Mouse (Mus musculus): ENCODE results near the gene Map1lc3b.

Gene Map1lc3b

GRCm38 (mm10) chr8:121590203-121591177, at the start of gene Map1lc3b:
TSS of gene Map1lc3b (plus strand) at chr8:121590361.
- peak; percentile 97 for DNase-seq

GRCm38 (mm10) chr8:121541862-121542261, 48.3 kb upstream of the Map1lc3b start:
- no peak for DNase-seq

- DNase-seq, result no peak
These were observed 47.3 kb upstream of the Map1lc3b start for GRCm38 (mm10) chr8:121542901-121543300.

GRCm38 (mm10) chr8:121544276-121544785, 45.8 kb upstream of the Map1lc3b start, which contains the start of gene 1700018B08Rik:
TSS of gene 1700018B08Rik (minus strand) at chr8:121544320.
- DNase-seq, result no peak

- no peak for DNase-seq
These were observed 45.2 kb upstream of the Map1lc3b start for GRCm38 (mm10) chr8:121544936-121545335.

GRCm38 (mm10) chr8:121547132-121547531, 43.0 kb upstream of the Map1lc3b start:
- DNase-seq, result peak; percentile 71

- no peak for DNase-seq
These were observed 40.1 kb upstream of the Map1lc3b start for GRCm38 (mm10) chr8:121550056-121550455.

- DNase-seq, result no peak
These were observed 38.8 kb upstream of the Map1lc3b start for GRCm38 (mm10) chr8:121551065-121551985.

- DNase-seq, result no peak
These were observed 37.7 kb upstream of the Map1lc3b start for GRCm38 (mm10) chr8:121552506-121552905.

GRCm38 (mm10) chr8:121553831-121554475, 36.2 kb upstream of the Map1lc3b start:
- DNase-seq, result peak; percentile 0

- no peak for DNase-seq
These were observed 32.4 kb upstream of the Map1lc3b start for GRCm38 (mm10) chr8:121557746-121558145.

- no peak for DNase-seq
These were observed 31.6 kb upstream of the Map1lc3b start for GRCm38 (mm10) chr8:121558538-121558937.

- no peak for DNase-seq
These were observed 30.4 kb upstream of the Map1lc3b start for GRCm38 (mm10) chr8:121559801-121560200.

GRCm38 (mm10) chr8:121560432-121561100, 29.6 kb upstream of the Map1lc3b start:
- no peak for DNase-seq

- DNase-seq, result no peak
These were observed 28.4 kb upstream of the Map1lc3b start for GRCm38 (mm10) chr8:121561636-121562345.

GRCm38 (mm10) chr8:121562941-121563351, 27.2 kb upstream of the Map1lc3b start:
- peak; percentile 56 for DNase-seq

GRCm38 (mm10) chr8:121563701-121564100, 26.5 kb upstream of the Map1lc3b start:
- DNase-seq, result no peak

GRCm38 (mm10) chr8:121568321-121568720, 21.8 kb upstream of the Map1lc3b start:
- DNase-seq, result no peak

- no peak for DNase-seq
These were observed 19.8 kb upstream of the Map1lc3b start for GRCm38 (mm10) chr8:121570335-121570734.

- no peak for DNase-seq
These were observed 19.4 kb upstream of the Map1lc3b start for GRCm38 (mm10) chr8:121570801-121571200.

GRCm38 (mm10) chr8:121572121-121572520, 18.0 kb upstream of the Map1lc3b start:
- no peak for DNase-seq
